In the genomic region with DNA sequence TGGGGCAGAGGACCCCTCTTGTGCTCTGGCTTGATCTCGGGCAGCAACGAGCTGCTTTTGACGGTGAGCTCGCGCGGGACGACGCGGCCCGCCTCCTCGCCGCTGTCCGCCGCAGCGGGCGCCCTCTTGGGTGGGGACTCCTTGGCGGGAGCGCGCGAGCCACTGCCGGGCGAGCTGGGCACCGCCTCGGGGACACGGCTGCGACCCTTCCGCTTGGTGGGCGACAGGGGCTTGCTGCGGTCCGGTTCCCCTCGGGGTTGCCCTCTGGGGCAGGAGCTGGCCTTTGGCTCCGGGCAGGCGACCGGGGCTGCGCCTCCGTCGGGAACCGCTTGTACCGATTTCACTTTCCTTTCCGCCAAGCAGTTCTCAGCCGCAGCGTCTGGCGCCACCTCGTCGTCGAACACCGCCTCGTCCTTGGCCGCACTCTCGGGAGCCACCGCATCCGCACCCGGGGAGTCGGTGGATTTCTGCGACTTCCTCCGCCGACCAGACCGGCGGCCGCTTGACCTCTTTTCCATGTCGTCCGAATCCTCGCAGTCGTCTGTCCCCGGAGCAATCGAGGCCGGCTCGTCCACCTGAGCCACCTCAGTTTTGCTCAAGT, we compare ENCODE assay signal across 8 mouse cellular contexts.
DNase-seq lines count a peak whose midpoint lies in the region; ATAC-seq and TF ChIP-seq lines count a peak whose summit lies in the region.

No protein-coding gene starts in this region.

- no peaks in the 10 kb centered on the region for H3K79me2 ChIP-seq in heart, adult 2 months (replicated peaks; ENCODE audit: control insufficient read depth, insufficient read depth, low read length)

- no peaks in the 10 kb centered on the region for H3K9me3 ChIP-seq in lung, embryonic 14.5 days (ENCODE audit: low read depth, low read length)
- no peaks in the 10 kb centered on the region for H3K9me3 ChIP-seq in neural tube, embryonic 14.5 days (ENCODE audit: control insufficient read depth, low read length)

- peak; percentile 60 for TF ChIP-seq CTCF in heart, adult 2 months (IDR thresholded peaks at IDR 0.05)
- TF ChIP-seq CTCF in lung, embryonic 14.5 days (IDR thresholded peaks at IDR 0.05; ENCODE audit: low read depth), result peak; percentile 29; the same call in 1 of the 2 replicates

- intact Hi-C loops in heart, adult 2 months (cut with DNase I), result loop anchor here (2.0 to 5.0 kb wide), 2 partner anchors 49 to 69 kb away; no protein-coding TSS in a partner anchor

- peak; percentile 29; the same call in 1 of the 2 replicates for ATAC-seq in frontal cortex, adult (ENCODE audit: low TSS enrichment)
- peak; percentile 62 for ATAC-seq in common myeloid progenitor, adult 5-6 weeks (replicated peaks; ENCODE audit: low read depth, poor library complexity, severe bottlenecking)
- 0 out of 2 replicates have a peak, but pooled peaks have one; percentile 7 for ATAC-seq in lung, embryonic 14.5 days (ENCODE audit: insufficient read depth)
- ATAC-seq in neural tube, embryonic 14.5 days (ENCODE audit: low read depth), result peak; percentile 53; the same call in 1 of the 2 replicates

- under 1% methylated on average over 68 of the region's 68 CpGs for WGBS in heart, adult 2 months
- whole genome bisulfite sequencing in lung, embryonic 14.5 days, result under 1% methylated on average over 67 of the region's 68 CpGs
- WGBS in neural tube, embryonic 14.5 days, result under 1% methylated on average over 56 of the region's 68 CpGs

- peaks cover 8% of the 10 kb centered on the region; the same call in 1 of the 2 replicates for H3K27me3 ChIP-seq in heart, adult 2 months (ENCODE audit: control insufficient read depth, insufficient read depth, low read length)
- peaks cover 43% of the 10 kb centered on the region for H3K27me3 ChIP-seq in lung, embryonic 14.5 days (ENCODE audit: insufficient read depth, low read length)
- H3K27me3 ChIP-seq in neural tube, embryonic 14.5 days (ENCODE audit: control insufficient read depth, insufficient read depth, low read length), result peaks cover 35% of the 10 kb centered on the region

- TF ChIP-seq POLR2A in heart, adult 2 months (IDR thresholded peaks at IDR 0.05; ENCODE audit: insufficient read depth, low read depth, low read length), result 0 out of 2 replicates have a peak, but pooled peaks have one; percentile 12

- H3K4me2 ChIP-seq in lung, embryonic 14.5 days, result peak overlapping the region; percentile 74
- H3K4me2 ChIP-seq in neural tube, embryonic 14.5 days (ENCODE audit: low read depth, low read length), result peak overlapping the region; percentile 51

- no peaks in the 10 kb centered on the region for H3K36me3 ChIP-seq in heart, adult 2 months (ENCODE audit: control insufficient read depth, insufficient read depth, low read length)
- H3K36me3 ChIP-seq in lung, embryonic 14.5 days (ENCODE audit: insufficient read depth), result no peaks in the 10 kb centered on the region
- no peaks in the 10 kb centered on the region for H3K36me3 ChIP-seq in neural tube, embryonic 14.5 days (ENCODE audit: control insufficient read depth, insufficient read depth, low read length)

- TF ChIP-seq EP300 in heart, adult 2 months (IDR thresholded peaks at IDR 0.05; ENCODE audit: insufficient read depth, low read depth, low read length), result no peak

- peak overlapping the region; percentile 78 for H3K4me3 ChIP-seq in heart, adult 2 months
- H3K4me3 ChIP-seq in lung, embryonic 14.5 days (ENCODE audit: low read depth, low read length), result peak overlapping the region; percentile 57
- H3K4me3 ChIP-seq in neural tube, embryonic 14.5 days (ENCODE audit: low read depth, low read length), result peak overlapping the region; percentile 35

- peak overlapping the region; percentile 82 for H3K9ac ChIP-seq in heart, adult 2 months (ENCODE audit: low read depth, low read length)
- H3K9ac ChIP-seq in lung, embryonic 14.5 days, result peak overlapping the region; percentile 47
- 0 out of 2 replicates have a peak overlapping the region, but pooled peaks have one; percentile 16 for H3K9ac ChIP-seq in neural tube, embryonic 14.5 days (replicated peaks; ENCODE audit: low read depth, low read length)

- H3K27ac ChIP-seq in heart, adult 2 months, result peak overlapping the region; percentile 73
- H3K27ac ChIP-seq in lung, embryonic 14.5 days (ENCODE audit: low read depth), result no peak overlapping the region
- H3K27ac ChIP-seq in neural tube, embryonic 14.5 days (ENCODE audit: low read depth, low read length), result no peak overlapping the region

- DNase-seq in frontal cortex, adult 2 months (ENCODE audit: extremely low spot score in 1 of 2, low spot score in 1 of 2), result no peak
- DNase-seq in heart, adult 2 months, result peak; percentile 81 to 83
- DNase-seq in kidney, adult 11 months, result peak; percentile 52
- peak; percentile 59 for DNase-seq in lung, embryonic 14.5 days
- DNase-seq in thymus, postnatal 14 days, result peak; percentile 76

- H3K4me1 ChIP-seq in heart, adult 2 months (ENCODE audit: control insufficient read depth, insufficient read depth, low read length), result peaks cover 2% of the 10 kb centered on the region
- H3K4me1 ChIP-seq in lung, embryonic 14.5 days (ENCODE audit: insufficient read depth), result no peaks in the 10 kb centered on the region; the same call in 1 of the 2 replicates
- no peaks in the 10 kb centered on the region for H3K4me1 ChIP-seq in neural tube, embryonic 14.5 days (ENCODE audit: control insufficient read depth, insufficient read depth, low read length)

Comparison
In these comparisons a context has a peak if more than half of its experiments do, and no peak if none do; other contexts are left out.
1. ATAC-seq: peak in every context shown above with its lines; median percentile 62 in common myeloid progenitor, adult 5-6 weeks; 53 in neural tube, embryonic 14.5 days; 29 in frontal cortex, adult; 7 in lung, embryonic 14.5 days.
2. DNase-seq: peak in heart, adult 2 months (2 of 2), kidney, adult 11 months (single experiment), lung, embryonic 14.5 days (single experiment) and thymus, postnatal 14 days (single experiment); none in frontal cortex, adult 2 months (0 of 2).
3. H3K9ac ChIP-seq: peak in every context shown above with its lines; median percentile 82 in heart, adult 2 months; 47 in lung, embryonic 14.5 days; 16 in neural tube, embryonic 14.5 days.
4. Peak in every context shown above with its lines, with median percentiles within 50 percentile points of each other: H3K4me3 ChIP-seq.